Mouse (Mus musculus) megakaryocyte, adult 5-6 weeks (primary cell): ENCODE measurements around the gene Ggnbp2. TPM values are rescaled to one million over a fixed set of nuclear protein-coding genes. Genes with fewer than 3 reads are reported as not detected.

Experiments
- ATAC-seq: 2 replicates; pipeline ENCODE4 v1.8.0; 2016; ENCODE audit warnings: mild to moderate bottlenecking, inconsistent platforms; ENCODE audit not compliant: poor library complexity, severe bottlenecking
- total RNA-seq, 2 experiments: library from RNA; stranded (forward) in 1 of 2; stranded (reverse) in 1 of 2; fragments of 153-499, 151-499 nt in 1 of 2; fragments of 221-1000, 200-1000 nt in 1 of 2; gene quantifications; 2 replicates each; pipeline versions ENCODE4 v1.2.3 to v1.2.4; 2015 to 2017

Ggnbp2 gene
- total RNA-seq, 2 experiments from 2014 or later, result 129 to 164 TPM

DNA sequence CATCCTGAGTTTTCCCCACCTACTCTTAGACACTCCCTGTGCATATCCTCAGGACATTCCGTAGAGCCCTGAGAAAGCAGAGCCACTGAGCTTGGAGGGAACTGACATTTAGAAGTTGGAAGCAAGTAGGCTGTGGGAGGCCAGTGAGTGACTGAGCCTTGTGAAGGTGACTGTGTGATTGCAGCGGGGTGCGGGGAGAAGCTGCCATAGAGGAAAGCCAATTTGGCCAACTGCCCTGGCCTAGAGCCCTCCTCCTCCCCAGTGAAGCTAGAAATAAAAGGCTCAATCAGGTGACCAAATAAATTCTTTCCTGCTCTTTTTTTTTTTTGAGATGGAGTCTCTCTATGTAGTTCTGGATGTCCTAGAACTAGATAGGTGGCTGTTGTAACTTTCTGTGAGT is 44.4 kb downstream of the Ggnbp2 start:
- ATAC-seq, result no peak

DNA sequence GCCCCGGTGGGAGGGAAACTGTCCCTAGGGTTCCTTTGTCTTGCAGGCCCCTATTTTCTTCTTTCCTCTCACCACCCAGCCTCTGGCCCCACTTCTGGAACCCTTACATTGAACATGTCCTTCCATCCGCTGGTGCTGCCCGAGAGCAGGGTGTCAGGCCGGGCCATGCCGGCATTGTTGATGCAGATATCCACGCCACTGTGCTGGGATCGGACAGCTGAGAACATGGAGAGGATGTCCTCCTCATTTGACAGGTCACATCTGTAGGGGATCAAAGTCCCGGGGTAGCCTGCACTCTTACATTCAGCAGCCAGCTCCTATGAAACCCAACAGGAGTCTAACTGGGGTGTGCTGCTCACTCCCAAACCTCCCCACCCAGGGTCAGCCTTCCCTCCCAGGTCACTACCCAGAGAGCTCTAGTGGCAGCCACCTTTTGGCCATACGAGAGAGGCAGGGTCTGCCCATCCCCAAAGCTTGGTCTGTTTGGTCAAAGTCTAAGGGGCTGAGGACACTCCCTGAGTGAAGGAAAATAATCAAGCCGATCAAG is 45.3 kb downstream of the Ggnbp2 start:
- no peak for ATAC-seq

DNA sequence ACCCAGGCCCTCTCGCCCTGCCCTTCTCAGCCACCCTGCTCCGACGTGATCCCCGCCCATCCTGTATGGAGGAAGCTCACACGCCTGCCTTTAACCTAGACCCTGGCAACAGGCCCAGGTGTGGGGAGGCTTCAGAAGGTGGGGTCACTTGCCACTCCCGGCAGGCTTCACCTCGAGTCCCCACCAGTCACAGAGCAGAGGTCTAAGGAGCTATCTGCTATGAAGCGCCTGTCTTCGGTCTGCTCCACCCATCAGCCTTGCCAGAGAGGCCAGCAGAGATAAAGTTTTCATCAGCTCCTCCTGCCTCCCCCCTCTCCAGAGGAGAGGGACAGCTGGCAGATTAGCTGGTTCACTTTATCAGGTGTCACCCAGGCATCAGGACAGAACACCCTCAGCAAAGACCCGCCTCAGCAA is 47.1 kb downstream of the Ggnbp2 start:
- ATAC-seq, result no peak

DNA sequence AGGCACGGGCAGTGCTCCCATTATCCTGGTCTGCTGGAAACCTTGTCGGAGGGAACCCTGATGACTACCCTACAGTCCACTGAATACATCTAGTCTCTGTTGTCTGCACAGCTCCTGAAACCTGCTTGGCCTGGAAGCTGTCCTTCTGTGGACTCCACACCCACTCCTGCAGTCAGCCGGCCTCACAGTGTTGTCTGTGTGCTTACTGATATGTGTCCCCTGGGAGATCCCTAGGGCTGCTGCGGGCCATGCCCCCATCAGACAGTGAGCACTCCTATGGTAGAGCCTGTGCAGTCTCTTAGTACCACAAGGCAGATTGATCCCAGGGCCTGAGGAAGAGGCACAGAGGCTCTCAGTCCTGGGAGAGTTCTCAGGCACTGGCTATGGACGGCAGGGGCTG is 48.1 kb downstream of the Ggnbp2 start:
- no peak for ATAC-seq

DNA sequence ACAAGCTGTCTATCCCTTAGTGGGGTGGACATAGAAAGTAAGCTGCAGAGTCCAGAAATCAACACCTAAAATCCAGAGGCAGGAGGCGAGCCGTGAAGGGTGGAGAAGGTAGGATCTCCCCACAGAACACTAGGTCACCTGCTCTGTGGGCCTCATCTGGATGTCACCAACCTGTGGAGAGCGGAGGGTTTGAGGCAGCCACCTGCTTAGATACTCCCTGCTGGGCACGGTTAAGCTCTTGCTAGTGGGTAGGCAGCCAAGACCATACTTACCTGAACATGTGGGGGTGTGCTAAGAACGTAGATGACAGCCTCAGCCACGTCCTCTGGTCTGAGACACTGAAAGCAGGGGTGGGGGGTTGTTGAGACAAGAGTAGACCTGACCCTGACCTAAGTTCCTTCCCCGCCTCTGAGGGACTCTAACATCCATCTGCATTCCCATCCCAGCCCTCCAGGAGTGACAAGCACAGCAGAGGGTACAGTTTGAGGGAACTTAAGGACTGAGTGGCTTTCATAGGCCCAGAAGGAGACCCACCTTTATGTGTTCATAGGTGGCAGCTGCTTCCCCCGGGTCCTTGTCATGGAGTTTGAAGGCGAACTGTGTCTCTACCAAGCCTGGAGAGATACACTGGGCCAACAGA is 49.4 kb downstream of the Ggnbp2 start:
- no peak for ATAC-seq

DNA sequence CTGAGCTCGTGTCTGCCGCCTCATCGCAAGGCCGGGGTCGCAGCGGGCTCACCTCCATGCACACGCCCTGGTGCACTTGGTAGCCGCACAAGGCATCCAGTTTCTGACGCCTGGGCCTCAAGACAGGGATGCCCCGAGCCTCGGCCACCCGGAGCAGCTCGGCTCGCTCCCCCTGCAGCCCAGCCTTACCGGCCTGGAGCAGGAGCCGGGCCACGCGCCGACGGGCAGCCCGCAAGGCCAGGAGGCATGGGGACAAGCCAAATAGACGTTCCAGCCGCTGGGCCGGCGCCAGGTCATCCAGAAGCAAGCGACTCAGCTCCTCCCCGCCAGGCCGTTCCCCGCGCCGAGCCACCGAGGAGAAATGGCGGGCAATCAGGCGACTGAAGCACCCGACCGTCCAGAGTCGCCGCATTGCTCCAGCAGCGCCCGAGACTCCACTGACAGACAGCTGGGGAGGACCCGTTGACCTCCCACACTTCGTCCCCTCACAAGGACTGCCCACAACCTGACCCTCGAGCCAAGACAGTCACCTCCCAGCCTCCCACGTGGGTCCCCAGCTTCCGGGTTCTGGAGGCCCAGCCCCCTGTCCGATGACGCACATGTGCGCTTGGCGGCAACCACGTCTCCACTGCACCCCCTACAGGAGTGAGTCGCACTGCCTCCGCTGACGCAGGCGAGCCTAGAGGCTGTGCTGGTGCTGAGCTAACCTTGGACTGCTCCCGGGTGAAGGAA is 51.5 kb downstream of the Ggnbp2 start, which contains the start of gene Mrm1:
Gene Mrm1 (minus strand): TSS at position 555 of the 732 bp plus-strand sequence.
- peak; percentile 89 for ATAC-seq

DNA sequence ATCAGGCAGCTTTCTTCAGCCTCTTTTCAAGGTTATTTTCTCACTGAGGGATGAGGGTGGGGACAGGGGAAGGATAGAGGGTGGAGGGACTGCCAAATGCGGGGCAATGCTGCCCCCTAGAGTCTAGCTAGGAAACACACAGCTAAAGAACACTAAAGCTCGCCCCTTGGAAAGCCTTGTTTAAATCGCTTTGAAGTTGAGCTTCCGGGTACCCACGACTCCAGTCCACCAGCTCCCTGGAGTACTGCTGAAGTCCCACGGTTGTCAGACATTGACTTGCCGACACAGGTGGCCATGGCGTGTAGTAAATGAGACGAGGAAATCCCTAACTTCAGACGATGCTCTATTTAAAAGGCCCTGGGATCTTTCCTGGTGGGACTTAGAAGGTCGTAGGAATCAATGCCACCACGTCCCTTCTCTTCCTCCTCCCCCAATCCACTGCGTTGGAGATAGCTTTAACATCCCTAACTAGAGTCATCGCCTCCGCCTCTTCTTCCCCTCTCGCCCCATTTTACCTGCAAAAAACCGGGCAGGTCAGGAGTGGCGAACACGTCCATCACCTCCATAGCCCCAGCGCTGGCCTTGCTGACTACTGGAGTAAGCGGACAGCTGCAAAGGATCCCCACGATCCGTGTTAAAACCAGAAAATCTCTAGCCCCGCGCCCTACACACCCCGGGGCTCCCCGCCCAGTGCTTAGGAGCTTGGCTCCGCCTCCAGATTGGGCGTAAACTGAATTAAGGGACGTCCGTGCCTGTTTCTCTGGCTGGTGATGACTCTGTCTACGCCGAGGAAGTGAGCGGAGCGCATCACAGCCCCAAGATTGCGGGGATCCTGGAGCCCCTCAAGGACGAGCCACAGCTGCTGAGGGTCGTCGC is 52.3 kb downstream of the Ggnbp2 start:
- ATAC-seq, result peak; percentile 70

DNA sequence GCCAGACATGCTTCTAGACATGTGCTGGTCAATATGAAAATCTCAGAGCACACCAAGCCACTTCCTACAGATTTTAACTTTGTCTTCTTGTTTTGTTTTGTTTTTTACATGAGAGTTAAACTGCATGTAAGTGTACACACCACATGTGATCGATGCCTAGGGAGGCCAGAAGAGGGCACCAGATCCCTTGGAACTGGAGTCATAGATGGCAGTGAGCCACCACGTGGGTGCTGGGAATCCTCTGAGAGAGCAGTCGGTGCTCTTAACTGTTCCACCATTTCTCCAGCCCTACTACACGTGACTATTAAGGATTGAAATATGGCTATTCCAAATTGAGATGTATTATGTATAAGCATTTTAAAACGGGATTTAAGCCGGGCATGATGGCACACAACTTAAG is 53.3 kb downstream of the Ggnbp2 start:
- ATAC-seq, result no peak

DNA sequence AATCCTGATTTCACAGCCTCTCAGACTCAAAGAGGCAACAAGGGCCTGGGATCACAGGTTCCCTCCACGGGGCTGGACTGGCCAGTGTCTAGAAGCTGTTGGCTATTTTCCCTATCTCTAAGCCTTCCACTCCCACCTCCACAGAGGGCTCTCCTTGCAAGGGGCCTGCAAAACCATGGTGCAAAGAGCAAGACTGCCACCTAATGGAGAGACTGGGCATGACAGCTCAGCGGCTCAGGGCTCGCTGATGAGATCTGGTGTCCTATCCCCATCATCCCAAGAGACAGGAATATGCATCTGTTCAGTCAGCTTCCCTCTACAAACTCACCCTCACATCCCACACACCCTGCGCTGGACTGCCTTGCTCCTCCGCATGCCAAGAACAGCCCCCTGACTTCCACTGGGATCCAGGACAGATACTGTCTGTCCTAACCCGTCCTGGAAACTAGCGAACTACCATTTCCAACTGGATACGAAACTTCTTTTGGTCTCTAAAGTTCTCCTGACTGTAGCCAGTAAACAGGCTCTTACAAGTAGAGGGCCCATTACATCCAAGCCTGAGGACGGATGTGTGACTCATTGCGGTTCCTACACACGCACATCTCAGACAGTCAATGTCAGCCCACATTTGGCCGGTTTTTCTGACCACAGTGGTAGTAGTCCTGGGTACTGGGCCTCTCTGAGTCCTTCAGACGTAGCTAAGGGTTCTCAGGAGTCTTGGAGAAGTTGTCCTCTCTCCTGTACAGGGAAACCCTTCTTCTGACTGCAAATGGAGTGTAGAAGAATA is 56.7 kb downstream of the Ggnbp2 start:
- ATAC-seq, result peak; percentile 69

DNA sequence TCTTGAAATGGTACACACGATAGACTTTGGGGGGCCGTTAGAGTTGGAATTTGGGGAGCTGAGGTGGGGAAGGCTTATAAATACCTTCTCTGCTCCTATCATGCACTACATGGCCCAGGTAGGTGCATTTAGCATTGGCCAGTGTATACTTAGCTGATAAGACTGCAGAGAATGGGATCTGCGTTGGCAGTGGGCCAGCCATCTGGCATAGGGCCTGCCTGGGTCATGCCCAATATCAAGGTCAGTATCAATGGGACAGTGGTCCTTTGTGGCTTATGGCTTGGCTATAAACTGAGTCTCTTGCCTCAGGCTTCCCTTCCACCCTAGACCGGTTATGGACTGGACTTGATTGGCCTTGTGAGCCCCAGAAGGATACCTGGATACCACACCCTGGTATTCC is 66.2 kb downstream of the Ggnbp2 start:
- no peak for ATAC-seq

DNA sequence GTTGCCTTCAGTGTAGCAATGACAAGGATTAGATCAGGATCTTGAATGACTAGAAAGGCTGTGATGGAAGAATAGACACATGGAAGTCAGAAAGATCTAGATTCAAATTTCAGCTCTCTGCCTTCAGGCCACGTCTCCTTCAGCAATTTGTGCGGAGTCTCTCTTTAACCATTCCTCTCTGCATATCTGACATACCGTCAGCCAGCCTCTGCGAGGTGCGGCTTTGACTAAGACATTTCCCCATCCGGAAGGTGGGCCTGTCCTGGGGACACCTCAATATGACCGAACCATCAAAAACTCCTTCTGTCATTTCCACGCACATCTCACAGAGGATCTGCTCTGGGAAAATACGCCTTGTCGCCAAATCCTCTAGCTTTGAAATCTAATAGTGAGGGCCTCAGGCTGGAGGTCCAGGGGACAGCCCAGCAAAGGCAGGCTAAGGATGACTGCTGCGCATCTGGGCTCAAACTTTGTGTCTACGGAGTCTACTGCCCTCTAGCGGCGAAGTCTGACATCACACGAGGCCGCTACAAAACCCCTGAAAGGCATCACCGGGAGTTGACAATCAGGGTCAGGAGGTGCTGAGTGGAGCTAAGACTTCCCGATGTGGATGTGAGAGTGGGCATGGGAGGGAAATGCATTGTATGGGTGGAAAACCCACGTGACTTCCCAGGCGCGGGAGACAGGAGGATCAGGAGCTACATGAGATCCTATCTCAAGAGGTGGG is 72.8 kb downstream of the Ggnbp2 start:
- ATAC-seq, result peak; percentile 64

DNA sequence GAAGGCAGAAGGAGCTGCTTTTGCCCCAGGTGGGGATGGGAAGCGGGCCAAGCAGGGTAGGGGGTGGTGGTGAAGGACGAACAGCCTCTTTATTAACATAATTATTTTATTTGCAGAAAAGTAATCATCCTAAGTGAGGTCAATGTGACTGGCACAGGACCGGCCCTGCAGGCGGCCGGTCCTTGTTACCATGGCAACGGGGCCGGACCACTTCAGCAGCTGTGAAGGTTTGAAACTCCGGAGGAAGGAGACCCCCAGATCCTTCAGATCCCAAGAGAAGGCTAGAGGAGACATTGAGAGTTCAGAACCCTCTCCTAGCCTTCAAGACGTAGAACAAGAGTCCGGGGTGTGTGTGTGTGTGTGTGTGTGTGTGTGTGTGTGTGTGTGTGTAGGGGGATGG is 73.6 kb downstream of the Ggnbp2 start:
- no peak for ATAC-seq

DNA sequence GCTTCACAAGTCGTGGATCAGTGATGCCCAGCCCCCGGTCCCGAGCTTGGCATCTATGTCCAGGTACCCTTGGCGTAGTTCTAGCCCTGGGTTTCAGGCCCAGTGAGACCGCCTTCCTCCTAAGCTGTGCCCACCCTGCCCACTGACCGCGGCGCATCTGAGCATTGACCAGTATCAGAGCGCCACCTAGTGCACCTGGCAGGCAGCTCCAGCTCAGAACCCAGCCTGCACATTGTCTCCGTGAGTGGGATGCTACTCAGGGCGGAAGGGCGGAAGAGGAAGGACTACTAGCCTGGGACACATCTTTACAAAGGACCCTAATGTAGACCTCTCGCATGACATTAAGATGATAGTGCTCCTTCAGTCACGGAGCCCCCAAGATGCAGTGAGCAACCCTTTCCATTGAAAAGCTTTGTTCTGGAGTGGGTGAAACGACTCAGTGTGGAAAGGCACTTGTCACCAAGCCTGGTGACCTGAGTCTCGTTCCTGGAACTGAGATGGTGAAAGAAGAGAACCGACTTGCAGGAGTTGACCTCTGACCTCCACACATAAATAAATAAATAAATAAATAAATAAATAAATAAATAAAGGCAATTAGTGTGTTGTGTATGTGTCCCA is 76.0 kb downstream of the Ggnbp2 start:
- peak; percentile 68 for ATAC-seq

DNA sequence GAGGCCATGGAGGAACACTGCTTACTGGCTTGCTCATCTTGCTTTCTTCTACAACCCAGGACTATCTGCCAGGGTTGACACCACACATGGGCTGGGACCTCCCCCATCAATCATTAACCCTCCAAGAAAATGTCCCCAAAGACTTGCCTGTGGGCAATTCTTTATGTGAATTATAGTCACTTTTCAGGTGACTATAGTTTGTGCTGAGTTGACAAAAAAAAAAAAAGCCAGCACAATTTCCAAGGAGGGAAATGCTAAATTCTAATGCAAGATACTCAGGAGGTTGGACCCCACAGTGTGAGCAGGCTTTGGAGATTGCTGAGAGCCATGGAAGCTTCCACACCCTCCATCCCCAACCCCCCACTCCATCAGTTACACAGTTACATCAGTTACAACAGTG is 77.1 kb downstream of the Ggnbp2 start:
- ATAC-seq, result no peak

DNA sequence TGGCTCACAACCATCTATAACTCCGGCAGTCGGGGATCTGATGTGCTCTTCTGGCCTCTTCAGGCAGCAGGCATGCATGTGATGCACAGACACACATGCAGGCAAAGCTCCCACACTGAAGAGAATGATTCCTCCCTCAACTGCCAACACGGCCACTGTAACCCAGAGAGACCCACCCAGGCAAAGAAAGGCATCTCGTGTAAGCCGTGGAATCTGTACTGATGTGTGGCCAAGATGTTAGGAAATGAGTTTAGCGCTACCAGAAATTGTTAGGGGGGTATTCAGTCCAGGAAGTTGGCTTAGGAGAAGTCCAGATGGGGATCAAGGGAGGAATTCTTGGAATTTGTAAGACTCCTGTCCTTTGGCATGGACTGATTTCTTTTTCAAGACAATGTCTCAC is 80.2 kb downstream of the Ggnbp2 start:
- ATAC-seq, result no peak
